Mouse (Mus musculus): ENCODE data around the gene Ube2o.

- TF ChIP-seq CTCF (IDR thresholded peaks at IDR 0.05; ENCODE audit: control insufficient read depth, insufficient read depth, insufficient read length) (no peak), MAX (IDR thresholded peaks at IDR 0.05) (no peak), CEBPB (IDR thresholded peaks at IDR 0.05; ENCODE audit: low read depth) (no peak), MYOG (IDR thresholded peaks at IDR 0.05; ENCODE audit: control insufficient read depth, extremely low read depth, insufficient read length) (no peak), USF1 (IDR thresholded peaks at IDR 0.05; ENCODE audit: low read depth) (no peak), FOSL1 (IDR thresholded peaks at IDR 0.05; ENCODE audit: insufficient read depth, low read length, poor library complexity, severe bottlenecking) (no peak)
These were observed 37.9 kb upstream of the Ube2o start for GRCm38 (mm10) chr11:116619156-116619555.
